Mouse (Mus musculus) intestine, embryonic 14.5 days (tissue): ENCODE data around the gene Dennd1b. TPM values are rescaled to one million over a fixed set of nuclear protein-coding genes. Genes with fewer than 3 reads are reported as not detected.

Experiments used
- ATAC-seq: fragments of 200-750 bp; cut with Nextera tagmentation; replicated peaks from 2 replicates; pipeline ENCODE4 v1.8.0; 2017; ENCODE audit warnings: low read depth, moderate number of reproducible peaks, moderate TSS enrichment, moderate library complexity; ENCODE audit not compliant: low FRiP score, low TSS enrichment
- DNase-seq: peaks from one replicate; pipeline ENCODE4 v3.0.0-alpha.2; 2018; ENCODE audit warnings: low spot score
- H3K27ac ChIP-seq: fragments of 300-500 bp; sonication (generic); 2 replicates; pipeline ENCODE4 v1.5.1; 2014; ENCODE audit warnings: low read depth, mild to moderate bottlenecking, control low read depth
- H3K27me3 ChIP-seq: fragments of 300-500 bp; sonication (generic); replicated peaks from 2 replicates; pipeline ENCODE4 v1.6.1; 2014; ENCODE audit warnings: low read length, control low read depth; ENCODE audit not compliant: control insufficient read depth, insufficient read depth
- H3K36me3 ChIP-seq: fragments of 300-500 bp; sonication (generic); 2 replicates; pipeline ENCODE4 v1.6.1; 2014; ENCODE audit warnings: low read length, control low read depth; ENCODE audit not compliant: control insufficient read depth, insufficient read depth
- H3K4me1 ChIP-seq: fragments of 300-500 bp; sonication (generic); replicated peaks from 2 replicates; pipeline ENCODE4 v1.6.1; 2014; ENCODE audit warnings: low read length, control low read depth, mixed read lengths; ENCODE audit not compliant: control insufficient read depth, insufficient read depth
- H3K4me2 ChIP-seq: fragments of 300-500 bp; sonication (generic); 2 replicates; pipeline ENCODE4 v1.6.1; 2014; ENCODE audit warnings: low read length
- H3K4me3 ChIP-seq: fragments of 300-500 bp; sonication (generic); 2 replicates; pipeline ENCODE4 v1.5.1; 2014; ENCODE audit warnings: low read depth, low read length, control low read depth, mixed read lengths
- H3K9ac ChIP-seq: fragments of 300-500 bp; sonication (generic); 2 replicates; pipeline ENCODE4 v1.6.1; 2014; ENCODE audit warnings: mild to moderate bottlenecking, low read length
- H3K9me3 ChIP-seq: fragments of 300-500 bp; sonication (generic); 2 replicates; pipeline ENCODE4 v1.6.1; 2016; ENCODE audit warnings: low read length, control low read depth; ENCODE audit not compliant: control insufficient read depth
- WGBS: fragments of 180-500 bp; shearing (Covaris S2); extraction: QIAGEN DNeasy Blood & Tissue Kit; methylation state at CpG from one replicate; pipeline ENCODE4 v1.1.7; 2014; 5-methylcytosine and 5-hydroxymethylcytosine counted together
- polyA plus RNA-seq: library from polyadenylated mRNA; unstranded; fragments of >200 nt; fragmentation: Nextera tagmentation; extraction: Ambion mirVana; gene quantifications from 2 replicates; pipeline ENCODE4 v1.2.1, GENCODE M21; 2014

The Dennd1b gene
- polyA plus RNA-seq, 1 experiment from 2014 or later: 11.6 TPM

DNA sequence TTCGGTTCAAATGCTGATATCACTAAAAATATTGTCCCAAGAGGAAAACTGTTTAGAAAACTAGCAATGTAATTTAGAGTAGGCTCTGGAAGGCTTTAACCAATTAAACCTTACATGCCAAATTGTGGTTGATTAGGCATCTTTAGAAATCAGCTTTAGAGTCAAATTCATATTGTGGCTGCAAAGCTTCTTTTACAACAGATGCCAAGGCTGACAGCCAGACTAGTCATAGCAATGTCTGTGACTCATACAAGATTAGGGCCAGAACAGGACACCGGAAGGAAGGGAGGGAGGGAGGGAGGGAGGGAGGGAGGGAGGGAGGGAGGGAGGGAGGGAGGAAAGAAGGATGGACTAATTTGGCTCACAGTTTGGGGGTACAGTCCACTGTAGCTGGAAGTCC lies 182.3 kb downstream of the Dennd1b start:
- Histone ChIP-seq H3K36me3 (peaks cover 11% of the 10 kb centered on the region), H3K27me3 (no peaks in the 10 kb centered on the region), H3K4me3 (no peak overlapping the region), H3K9me3 (no peaks in the 10 kb centered on the region), H3K4me2 (no peak overlapping the region), H3K9ac (no peak overlapping the region), H3K27ac (no peak overlapping the region), H3K4me1 (no peaks in the 10 kb centered on the region)
- ATAC-seq (no peak), DNase-seq (no peak)
- 92% methylated on average over 1 of the region's 2 CpGs for WGBS

GRCm38 (mm10) chr1:139146306-139146705 lies 183.1 kb downstream of the Dennd1b start:
- ATAC-seq (no peak), DNase-seq (no peak)
- H3K4me2 ChIP-seq: no peak overlapping the region
- no peak overlapping the region for H3K27ac ChIP-seq
- WGBS: 87% methylated on average over 3 of the region's 3 CpGs
- H3K27me3 ChIP-seq: no peaks in the 10 kb centered on the region
- no peak overlapping the region for H3K4me3 ChIP-seq
- H3K4me1 ChIP-seq: no peaks in the 10 kb centered on the region
- no peak overlapping the region for H3K9ac ChIP-seq
- H3K36me3 ChIP-seq: peaks cover 11% of the 10 kb centered on the region
- H3K9me3 ChIP-seq: no peaks in the 10 kb centered on the region

DNA sequence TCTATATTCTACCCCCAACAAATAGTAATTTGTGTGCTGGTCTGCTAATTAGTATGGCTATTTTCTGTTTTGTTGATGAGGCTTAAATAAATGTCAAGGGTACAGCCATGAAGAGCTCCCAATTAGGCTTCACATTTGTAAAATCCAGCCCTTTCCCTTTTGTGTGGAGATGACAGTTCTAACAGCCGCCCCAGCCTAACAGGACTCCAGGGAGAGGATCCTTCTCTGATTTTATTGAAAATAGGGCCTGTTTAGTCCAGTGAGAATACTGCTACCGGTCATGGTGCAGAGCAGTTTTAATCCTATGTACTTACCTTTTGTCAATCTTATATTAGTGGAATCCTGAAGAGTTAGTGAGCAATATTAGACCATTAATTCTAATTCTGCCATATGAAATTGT lies 189.8 kb downstream of the Dennd1b start:
- 82% methylated on average over 2 of the region's 2 CpGs for WGBS
- Histone ChIP-seq H3K36me3 (no peaks in the 10 kb centered on the region), H3K9ac (no peak overlapping the region), H3K27ac (no peak overlapping the region), H3K4me2 (no peak overlapping the region), H3K4me1 (no peaks in the 10 kb centered on the region), H3K9me3 (no peaks in the 10 kb centered on the region), H3K27me3 (no peaks in the 10 kb centered on the region), H3K4me3 (no peak overlapping the region)
- DNase-seq: no peak
- no peak for ATAC-seq

DNA sequence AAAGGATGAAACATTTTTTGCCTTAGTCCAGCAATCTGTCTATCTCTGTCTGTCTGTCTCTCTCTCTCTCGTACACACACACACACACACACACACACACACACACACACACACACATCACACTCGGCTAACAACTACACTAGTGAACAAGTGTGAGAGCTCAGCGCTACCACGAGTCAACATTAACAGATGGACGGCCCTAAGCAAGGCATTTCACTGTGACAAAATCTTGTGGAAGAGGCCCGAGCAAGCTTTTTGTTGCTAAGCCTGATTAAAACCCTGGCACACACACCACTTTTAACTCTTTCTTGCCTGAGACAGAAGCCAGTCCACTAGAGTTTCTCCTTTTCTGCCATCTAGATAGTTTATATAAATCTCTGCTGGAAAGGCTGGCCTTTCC lies 190.3 kb downstream of the Dennd1b start:
- Histone ChIP-seq H3K4me3 (no peak overlapping the region), H3K4me2 (no peak overlapping the region), H3K9ac (no peak overlapping the region), H3K4me1 (no peaks in the 10 kb centered on the region), H3K9me3 (no peaks in the 10 kb centered on the region), H3K36me3 (no peaks in the 10 kb centered on the region), H3K27ac (no peak overlapping the region), H3K27me3 (no peaks in the 10 kb centered on the region)
- ATAC-seq (no peak), DNase-seq (no peak)
- 56% methylated on average over 6 of the region's 6 CpGs for WGBS

DNA sequence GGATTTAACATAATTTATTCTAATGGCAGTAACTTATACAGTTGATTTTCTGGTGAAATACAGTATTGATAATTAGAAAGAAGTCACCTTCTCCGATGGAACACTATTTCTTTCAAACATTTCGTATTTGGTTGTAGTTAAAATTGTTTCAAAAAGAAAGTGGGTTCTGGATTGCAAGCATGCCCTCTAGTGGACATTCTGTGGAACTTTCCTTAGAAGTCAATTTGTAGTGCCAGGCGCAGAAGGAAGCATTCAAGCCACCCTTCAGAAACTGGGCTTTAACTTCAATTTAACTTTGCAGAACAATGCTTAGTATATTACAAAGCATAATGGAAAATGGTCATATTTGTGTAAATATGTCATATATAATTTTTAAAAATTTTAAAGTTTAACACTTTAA lies 193.2 kb downstream of the Dennd1b start:
- Histone ChIP-seq H3K4me1 (no peaks in the 10 kb centered on the region), H3K9me3 (no peaks in the 10 kb centered on the region), H3K4me2 (no peak overlapping the region), H3K36me3 (no peaks in the 10 kb centered on the region), H3K9ac (no peak overlapping the region), H3K27me3 (no peaks in the 10 kb centered on the region), H3K4me3 (no peak overlapping the region), H3K27ac (no peak overlapping the region)
- WGBS: 26% methylated on average over 3 of the region's 3 CpGs
- DNase-seq (no peak), ATAC-seq (no peak)

DNA sequence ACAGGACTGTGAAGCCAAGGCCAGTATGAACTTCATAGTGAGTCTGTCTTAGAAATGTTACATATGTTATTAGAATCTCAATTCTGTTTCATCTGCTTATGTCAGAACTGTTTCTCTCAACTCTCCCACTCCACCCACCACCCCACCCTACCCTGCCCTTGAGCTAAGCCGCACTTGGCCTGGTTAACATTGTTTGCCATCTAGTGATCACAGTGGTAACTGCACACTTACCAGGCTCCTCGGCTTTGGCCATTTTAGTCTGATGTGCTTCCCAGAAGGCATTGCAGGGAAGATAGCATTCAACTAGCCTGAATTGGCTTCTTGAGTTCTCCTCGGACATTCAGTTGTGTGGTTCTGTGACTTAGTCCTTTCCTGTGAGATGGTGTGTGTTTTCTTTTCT lies 198.4 kb downstream of the Dennd1b start:
- no peak overlapping the region for H3K9ac ChIP-seq
- no peaks in the 10 kb centered on the region for H3K4me1 ChIP-seq
- ATAC-seq: no peak
- no peak overlapping the region for H3K4me2 ChIP-seq
- DNase-seq: no peak
- no peak overlapping the region for H3K27ac ChIP-seq
- no peak overlapping the region for H3K4me3 ChIP-seq
- WGBS: 47% methylated on average over 3 of the region's 3 CpGs
- H3K9me3 ChIP-seq: no peaks in the 10 kb centered on the region
- no peaks in the 10 kb centered on the region for H3K36me3 ChIP-seq
- no peaks in the 10 kb centered on the region for H3K27me3 ChIP-seq

DNA sequence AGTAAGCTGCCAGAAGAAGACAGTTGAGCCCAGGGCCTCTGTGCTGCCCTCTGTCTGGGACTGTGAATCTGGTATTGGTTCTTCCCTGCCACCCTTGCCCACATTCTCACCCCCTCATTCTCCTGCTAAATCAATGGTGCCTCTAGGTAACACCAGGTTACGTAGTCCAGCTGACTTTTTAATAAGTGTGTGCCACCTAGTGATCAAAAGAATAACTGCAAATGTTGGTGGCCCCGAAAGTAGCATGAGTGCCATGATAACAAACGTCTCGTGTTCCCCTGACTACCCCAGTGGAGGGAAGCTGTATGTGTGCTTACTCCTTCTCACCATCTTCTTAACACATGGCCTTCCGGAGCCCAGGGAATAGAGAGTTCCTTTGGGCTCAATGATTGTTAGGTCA lies 199.6 kb downstream of the Dennd1b start:
- ATAC-seq (no peak), DNase-seq (no peak)
- no peak overlapping the region for H3K4me3 ChIP-seq
- H3K27ac ChIP-seq: no peak overlapping the region
- H3K4me1 ChIP-seq: no peaks in the 10 kb centered on the region
- WGBS: 33% methylated on average over 5 of the region's 5 CpGs
- no peak overlapping the region for H3K4me2 ChIP-seq
- H3K9me3 ChIP-seq: no peaks in the 10 kb centered on the region
- H3K9ac ChIP-seq: no peak overlapping the region
- H3K27me3 ChIP-seq: no peaks in the 10 kb centered on the region
- no peaks in the 10 kb centered on the region for H3K36me3 ChIP-seq

DNA sequence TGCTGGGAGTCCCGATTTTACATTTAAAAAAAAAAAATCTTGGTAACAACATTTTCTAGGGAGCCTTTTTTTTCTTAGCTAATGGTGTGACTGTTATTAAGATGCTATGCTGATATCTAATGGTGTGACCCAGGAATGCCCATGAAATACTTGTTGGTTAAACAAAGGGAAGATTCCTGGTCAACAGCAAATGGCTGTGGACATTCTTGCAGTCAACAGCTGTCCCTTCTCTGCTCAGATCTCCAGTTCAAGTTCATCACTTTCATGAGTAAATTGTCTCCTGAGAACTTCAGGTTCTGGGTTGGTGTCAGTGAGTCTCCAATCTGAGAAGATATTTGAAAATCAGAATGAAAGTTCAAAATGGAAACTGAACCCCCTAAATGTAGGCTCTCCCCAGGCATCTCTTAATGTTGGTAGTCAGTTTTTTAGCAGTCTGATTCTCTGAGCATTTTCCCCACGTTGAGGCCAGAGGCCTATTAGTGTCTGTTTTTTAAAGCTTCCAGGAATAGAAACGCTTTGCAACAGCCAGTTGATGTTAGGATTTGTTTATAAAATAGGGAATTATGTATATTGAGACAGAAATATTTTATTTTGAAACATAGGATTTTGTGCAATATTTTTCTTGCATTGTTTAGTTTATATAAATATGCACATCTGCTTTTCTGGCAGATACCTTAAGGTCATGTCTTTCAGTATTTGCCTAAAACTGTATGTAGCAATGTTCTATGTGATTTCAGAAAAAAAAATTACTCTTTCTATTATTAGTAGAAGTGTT lies 211.0 kb downstream of the Dennd1b start:
- Histone ChIP-seq H3K36me3 (peaks cover 7% of the 10 kb centered on the region; the same call in 1 of the 2 replicates), H3K27ac (peak overlapping the region; percentile 81), H3K9ac (no peak overlapping the region), H3K9me3 (no peaks in the 10 kb centered on the region), H3K4me3 (no peak overlapping the region), H3K27me3 (no peaks in the 10 kb centered on the region), H3K4me2 (no peak overlapping the region), H3K4me1 (peaks cover 3% of the 10 kb centered on the region; the same call in 1 of the 2 replicates)
- no peak for ATAC-seq
- WGBS: 47% methylated on average over 3 of the region's 3 CpGs
- DNase-seq: no peak

- Histone ChIP-seq H3K4me2 (no peak overlapping the region), H3K4me1 (peaks cover 3% of the 10 kb centered on the region; the same call in 1 of the 2 replicates), H3K4me3 (no peak overlapping the region), H3K36me3 (no peaks in the 10 kb centered on the region), H3K27me3 (no peaks in the 10 kb centered on the region), H3K9ac (no peak overlapping the region), H3K27ac (peak overlapping the region; percentile 57; the same call in 1 of the 2 replicates), H3K9me3 (no peaks in the 10 kb centered on the region)
- ATAC-seq: no peak
- 80% methylated on average over 1 of the region's 1 CpGs for WGBS
- no peak for DNase-seq
Observed at GRCm38 (mm10) chr1:139179707-139180106, 216.5 kb downstream of the Dennd1b start.
